Mouse (Mus musculus): ENCODE data around the gene Ptx4. TPM values are rescaled to one million over a fixed set of nuclear protein-coding genes. Genes with fewer than 3 reads are reported as not detected.
"Not testable (repeated sequence)": the region's sequence is repeated elsewhere in the genome, so short reads cannot be mapped to it uniquely, and the experiment has no call there.

The Ptx4 gene
- polyA plus RNA-seq, 1 experiment: not detected

DNA sequence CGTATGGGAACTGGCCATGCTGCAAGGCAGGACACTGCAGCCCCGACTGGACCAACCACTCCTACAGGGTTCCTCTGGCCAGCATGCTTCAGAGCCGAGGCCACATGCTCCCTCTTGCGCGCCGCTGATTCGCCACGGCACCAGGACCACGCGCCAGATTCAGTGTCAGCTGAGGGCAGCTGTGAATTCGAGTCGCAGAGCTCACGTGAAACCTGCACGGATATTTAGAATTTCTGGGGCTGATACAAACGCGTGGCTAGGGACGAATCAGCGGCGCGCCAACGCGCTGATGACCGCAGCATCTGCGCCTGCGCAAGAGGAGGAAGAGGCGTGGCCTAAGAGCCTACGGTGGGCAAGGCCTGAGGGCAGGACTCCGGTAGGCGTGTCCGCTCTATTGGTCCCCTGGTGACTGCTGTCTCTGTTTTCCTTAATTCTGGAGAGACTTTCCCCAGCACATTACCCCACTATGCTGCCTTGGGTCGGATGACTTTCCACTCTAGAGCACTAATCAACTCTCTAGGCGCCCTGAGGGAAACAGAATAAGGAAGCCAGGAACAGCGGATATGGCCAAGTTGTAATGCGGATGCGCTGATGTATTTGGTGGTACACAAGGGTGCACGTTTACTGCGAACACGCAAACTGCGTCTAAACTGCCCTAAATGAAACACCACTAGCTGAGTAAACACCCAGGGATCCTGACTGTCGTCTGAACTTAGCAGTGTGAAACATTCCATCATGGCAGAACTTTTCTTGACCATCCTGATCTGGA lies 4.7 kb upstream of the Ptx4 start, which contains the start of gene Telo2:
Gene Telo2, minus strand, starts transcription at position 304 of the 769 bp plus-strand sequence.
- Histone ChIP-seq H3K36me3 (ENCODE audit: control insufficient read depth, insufficient read depth) (peaks cover 11% of the 10 kb centered on the region), H3K79me3 (ENCODE audit: low read depth) (peaks cover 9% of the 10 kb centered on the region)
- TF ChIP-seq MAX (IDR thresholded peaks at IDR 0.05): peak; percentile 97
- TF ChIP-seq MYOD1 (IDR thresholded peaks at IDR 0.05; ENCODE audit: control insufficient read depth, insufficient read length, low read depth): no peak

DNA sequence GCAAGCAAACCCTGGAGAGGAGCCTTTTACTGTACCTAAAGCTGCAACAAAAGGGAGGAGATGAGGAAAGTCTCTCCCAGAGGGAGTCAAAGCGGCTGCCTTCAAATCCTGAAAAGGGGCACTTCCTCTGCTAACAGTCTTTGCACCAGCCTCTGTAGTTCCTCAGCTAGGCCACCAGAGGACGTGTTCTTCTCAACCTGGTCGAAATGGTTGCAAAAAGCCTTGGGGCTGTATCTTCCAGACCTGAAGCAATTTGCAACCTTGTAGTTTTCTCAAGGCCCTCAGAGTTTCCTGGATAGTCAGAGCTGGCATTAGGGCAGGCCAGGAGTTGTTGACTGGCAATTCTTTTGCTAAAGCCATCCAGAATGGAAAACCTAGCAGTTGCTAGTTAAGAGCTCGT lies 3.3 kb upstream of the Ptx4 start:
- Histone ChIP-seq H3K4me3 (ENCODE audit: insufficient read depth, poor library complexity, severe bottlenecking) (no peak overlapping the region), H3K79me2 (ENCODE audit: control insufficient read depth, insufficient read depth) (peaks cover 26% of the 10 kb centered on the region), H3K27me3 (ENCODE audit: control insufficient read depth, insufficient read depth, insufficient read length) (no peaks in the 10 kb centered on the region), H3K79me3 (ENCODE audit: low read depth) (peaks cover 9% of the 10 kb centered on the region), H3K36me3 (ENCODE audit: control insufficient read depth, insufficient read depth) (peaks cover 4% of the 10 kb centered on the region), H3ac (ENCODE audit: control insufficient read depth, insufficient read length, low read depth) (no peak overlapping the region)
- no peak for TF ChIP-seq MYOD1 (IDR thresholded peaks at IDR 0.05; ENCODE audit: control insufficient read depth, insufficient read length, low read depth)
- TF ChIP-seq MYOG (IDR thresholded peaks at IDR 0.05; ENCODE audit: control insufficient read depth, extremely low read depth, insufficient read length): no peak
- TF ChIP-seq CEBPB (IDR thresholded peaks at IDR 0.05; ENCODE audit: low read depth): no peak
- no peak for TF ChIP-seq USF1 (IDR thresholded peaks at IDR 0.05; ENCODE audit: low read depth)
- no peak for TF ChIP-seq MAX (IDR thresholded peaks at IDR 0.05)
- TF ChIP-seq CTCF (IDR thresholded peaks at IDR 0.05; ENCODE audit: control insufficient read depth, insufficient read depth, insufficient read length): no peak
- TF ChIP-seq FOSL1 (IDR thresholded peaks at IDR 0.05; ENCODE audit: insufficient read depth, low read length, poor library complexity, severe bottlenecking): no peak

More for the DNA sequence above, 4.7 kb upstream of the Ptx4 start, which contains the start of gene Telo2:
- no peaks in the 10 kb centered on the region for H3K27me3 ChIP-seq (ENCODE audit: control insufficient read depth, insufficient read depth, insufficient read length)
- H3ac ChIP-seq (ENCODE audit: control insufficient read depth, insufficient read length, low read depth): peak within 1 kb of the TSS; percentile 94
- peaks cover 26% of the 10 kb centered on the region for H3K79me2 ChIP-seq (ENCODE audit: control insufficient read depth, insufficient read depth)
- H3K4me3 ChIP-seq (ENCODE audit: insufficient read depth, poor library complexity, severe bottlenecking): peak within 1 kb of the TSS; percentile 50

GRCm38 (mm10) chr17:25123979-25124378 lies 3.4 kb downstream of the Ptx4 start:
- no peak overlapping the region for H3ac ChIP-seq (ENCODE audit: control insufficient read depth, insufficient read length, low read depth)
- no peaks in the 10 kb centered on the region for H3K79me2 ChIP-seq (ENCODE audit: control insufficient read depth, insufficient read depth)
- H3K27me3 ChIP-seq (ENCODE audit: control insufficient read depth, insufficient read depth, insufficient read length): peaks cover 19% of the 10 kb centered on the region
- no peak overlapping the region for H3K4me3 ChIP-seq (ENCODE audit: insufficient read depth, poor library complexity, severe bottlenecking)
- no peak for TF ChIP-seq FOSL1 (IDR thresholded peaks at IDR 0.05; ENCODE audit: insufficient read depth, low read length, poor library complexity, severe bottlenecking)
- no peak for TF ChIP-seq MYOG (IDR thresholded peaks at IDR 0.05; ENCODE audit: control insufficient read depth, extremely low read depth, insufficient read length)
- TF ChIP-seq MYOD1 (IDR thresholded peaks at IDR 0.05; ENCODE audit: control insufficient read depth, insufficient read length, low read depth): no peak
- TF ChIP-seq MAX (IDR thresholded peaks at IDR 0.05): no peak
- TF ChIP-seq CTCF (IDR thresholded peaks at IDR 0.05; ENCODE audit: control insufficient read depth, insufficient read depth, insufficient read length): no peak
- no peak for TF ChIP-seq CEBPB (IDR thresholded peaks at IDR 0.05; ENCODE audit: low read depth)
- no peaks in the 10 kb centered on the region for H3K36me3 ChIP-seq (ENCODE audit: control insufficient read depth, insufficient read depth)
- H3K79me3 ChIP-seq (ENCODE audit: low read depth): no peaks in the 10 kb centered on the region

DNA sequence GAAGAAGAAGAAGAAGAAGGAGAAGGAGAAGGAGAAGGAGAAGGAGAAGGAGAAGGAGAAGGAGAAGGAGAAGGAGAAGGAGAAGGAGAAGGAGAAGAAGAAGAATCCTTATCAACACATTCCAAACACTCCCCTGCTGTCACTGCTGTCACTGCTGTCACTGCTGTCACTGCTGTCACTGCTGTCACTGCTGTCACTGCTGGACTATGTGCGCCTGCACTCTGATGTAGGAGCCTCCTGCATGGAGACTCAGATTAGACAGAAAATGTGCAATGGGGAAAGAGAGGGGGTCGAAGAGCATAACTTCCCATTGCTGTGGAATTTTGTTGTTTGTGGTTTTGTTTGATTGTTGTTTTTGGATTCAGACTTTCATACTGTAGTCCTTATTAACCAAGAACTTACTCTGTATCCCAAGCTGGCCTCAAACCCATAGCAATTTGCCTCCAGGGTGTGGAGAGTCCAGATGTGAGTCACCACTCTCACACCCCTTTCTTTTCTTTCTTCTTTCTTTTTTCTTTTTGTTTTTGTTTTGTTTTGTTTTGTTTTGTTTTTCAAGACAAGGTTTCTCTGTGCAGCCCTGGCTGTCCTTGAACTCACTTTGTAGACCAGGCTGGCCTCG lies 5.0 kb downstream of the Ptx4 start:
- not testable (repeated sequence) for H3K36me3 ChIP-seq (ENCODE audit: control insufficient read depth, insufficient read depth); H3ac ChIP-seq (ENCODE audit: control insufficient read depth, insufficient read length, low read depth); H3K79me3 ChIP-seq (ENCODE audit: low read depth); H3K4me3 ChIP-seq (ENCODE audit: insufficient read depth, poor library complexity, severe bottlenecking); H3K79me2 ChIP-seq (ENCODE audit: control insufficient read depth, insufficient read depth)
- peaks cover 19% of the 10 kb centered on the region for H3K27me3 ChIP-seq (ENCODE audit: control insufficient read depth, insufficient read depth, insufficient read length)

DNA sequence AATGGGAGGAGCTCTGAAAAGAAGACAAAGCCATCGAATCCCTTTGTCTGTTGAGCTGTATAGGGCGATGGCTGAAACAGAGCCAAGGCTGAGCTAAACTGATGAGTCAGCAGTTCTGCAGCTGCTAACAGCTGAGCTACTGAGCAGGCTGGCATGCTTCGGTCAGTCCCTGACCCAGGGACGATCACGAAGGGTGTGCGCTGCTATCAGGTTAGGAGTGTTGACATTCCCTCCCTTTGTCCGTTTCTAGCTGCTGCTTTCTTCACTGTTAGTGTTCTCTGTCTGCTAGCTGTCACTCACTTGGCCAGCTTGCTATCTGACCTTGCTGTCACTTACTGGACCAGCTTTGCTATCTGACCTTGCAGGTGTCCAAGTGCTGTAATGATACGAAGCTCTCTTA lies 6.5 kb downstream of the Ptx4 start:
- Histone ChIP-seq H3K27me3 (ENCODE audit: control insufficient read depth, insufficient read depth, insufficient read length) (peaks cover 19% of the 10 kb centered on the region), H3K36me3 (ENCODE audit: control insufficient read depth, insufficient read depth) (no peaks in the 10 kb centered on the region), H3K79me3 (ENCODE audit: low read depth) (no peaks in the 10 kb centered on the region), H3K4me3 (ENCODE audit: insufficient read depth, poor library complexity, severe bottlenecking) (no peak overlapping the region), H3K79me2 (ENCODE audit: control insufficient read depth, insufficient read depth) (no peaks in the 10 kb centered on the region), H3ac (ENCODE audit: control insufficient read depth, insufficient read length, low read depth) (no peak overlapping the region)
- TF ChIP-seq MYOD1 (IDR thresholded peaks at IDR 0.05; ENCODE audit: control insufficient read depth, insufficient read length, low read depth) (no peak), FOSL1 (IDR thresholded peaks at IDR 0.05; ENCODE audit: insufficient read depth, low read length, poor library complexity, severe bottlenecking) (no peak), MYOG (IDR thresholded peaks at IDR 0.05; ENCODE audit: control insufficient read depth, extremely low read depth, insufficient read length) (no peak), CEBPB (IDR thresholded peaks at IDR 0.05; ENCODE audit: low read depth) (no peak), CTCF (IDR thresholded peaks at IDR 0.05; ENCODE audit: control insufficient read depth, insufficient read depth, insufficient read length) (no peak), USF1 (IDR thresholded peaks at IDR 0.05; ENCODE audit: low read depth) (no peak), MAX (IDR thresholded peaks at IDR 0.05) (no peak)

GRCm38 (mm10) chr17:25127681-25128080 lies 7.1 kb downstream of the Ptx4 start:
- no peak for TF ChIP-seq FOSL1 (IDR thresholded peaks at IDR 0.05; ENCODE audit: insufficient read depth, low read length, poor library complexity, severe bottlenecking)
- TF ChIP-seq MYOG (IDR thresholded peaks at IDR 0.05; ENCODE audit: control insufficient read depth, extremely low read depth, insufficient read length): no peak
- no peak for TF ChIP-seq MYOD1 (IDR thresholded peaks at IDR 0.05; ENCODE audit: control insufficient read depth, insufficient read length, low read depth)
- no peak for TF ChIP-seq CEBPB (IDR thresholded peaks at IDR 0.05; ENCODE audit: low read depth)
- TF ChIP-seq USF1 (IDR thresholded peaks at IDR 0.05; ENCODE audit: low read depth): no peak
- no peak for TF ChIP-seq CTCF (IDR thresholded peaks at IDR 0.05; ENCODE audit: control insufficient read depth, insufficient read depth, insufficient read length)
- TF ChIP-seq MAX (IDR thresholded peaks at IDR 0.05): no peak

More at GRCm38 (mm10) chr17:25127681-25128080, 7.1 kb downstream of the Ptx4 start:
- no peaks in the 10 kb centered on the region for H3K79me3 ChIP-seq (ENCODE audit: low read depth)
- H3K79me2 ChIP-seq (ENCODE audit: control insufficient read depth, insufficient read depth): no peaks in the 10 kb centered on the region
- H3ac ChIP-seq (ENCODE audit: control insufficient read depth, insufficient read length, low read depth): no peak overlapping the region
- no peak overlapping the region for H3K4me3 ChIP-seq (ENCODE audit: insufficient read depth, poor library complexity, severe bottlenecking)
- peaks cover 17% of the 10 kb centered on the region for H3K27me3 ChIP-seq (ENCODE audit: control insufficient read depth, insufficient read depth, insufficient read length)
- no peaks in the 10 kb centered on the region for H3K36me3 ChIP-seq (ENCODE audit: control insufficient read depth, insufficient read depth)

Data from C2C12 (cell line).